Mouse (Mus musculus) gastrocnemius, postnatal 4 days (tissue): ENCODE measurements around the gene Kazn. TPM values are rescaled to one million over a fixed set of nuclear protein-coding genes. Genes with fewer than 3 reads are reported as not detected.

ENCODE experiments used
- DNase-seq, 2 experiments: peaks; one replicate each; pipeline ENCODE4 v3.0.0; 2021 to 2022; ENCODE audit warnings: low spot score in 2 of 2, mixed read lengths in 2 of 2
- total RNA-seq, 2 experiments: library from RNA; stranded (reverse); gene quantifications; 2 replicates each; pipeline ENCODE4 v1.2.3; 2021

Kazn gene
- total RNA-seq, 2 experiments from 2014 or later = 10.1 to 10.5 TPM

GRCm38 (mm10) chr4:142242750-142243383 is 3.7 kb upstream of the Kazn start:
- DNase-seq = no peak

- DNase-seq = no peak
These were observed 3.0 kb upstream of the Kazn start for GRCm38 (mm10) chr4:142242164-142242563.

GRCm38 (mm10) chr4:142240874-142241273 is 1.7 kb upstream of the Kazn start:
- DNase-seq = no peak

GRCm38 (mm10) chr4:142238486-142239239 is 538 bp downstream of the Kazn start:
- DNase-seq = peak in 1 of 2 experiments; percentile 63

- no peak for DNase-seq
These were observed 1.2 kb downstream of the Kazn start for GRCm38 (mm10) chr4:142238041-142238440.

- no peak for DNase-seq
These were observed 2.5 kb downstream of the Kazn start for GRCm38 (mm10) chr4:142236681-142237080.

GRCm38 (mm10) chr4:142235426-142235825 is 3.8 kb downstream of the Kazn start:
- DNase-seq = no peak

GRCm38 (mm10) chr4:142234828-142235227 is 4.4 kb downstream of the Kazn start:
- no peak for DNase-seq

GRCm38 (mm10) chr4:142228821-142229575 is 10.2 kb downstream of the Kazn start:
- DNase-seq = no peak

GRCm38 (mm10) chr4:142223898-142224645 is 15.1 kb downstream of the Kazn start:
- DNase-seq = no peak

GRCm38 (mm10) chr4:142222385-142222784 is 16.8 kb downstream of the Kazn start:
- no peak for DNase-seq

GRCm38 (mm10) chr4:142221757-142222072 is 17.5 kb downstream of the Kazn start:
- DNase-seq = no peak

- no peak for DNase-seq
These were observed 18.0 kb downstream of the Kazn start for GRCm38 (mm10) chr4:142221025-142221756.

GRCm38 (mm10) chr4:142218997-142219396 is 20.2 kb downstream of the Kazn start:
- no peak for DNase-seq

- no peak for DNase-seq
These were observed 22.2 kb downstream of the Kazn start for GRCm38 (mm10) chr4:142217048-142217447.

- no peak for DNase-seq
These were observed 23.4 kb downstream of the Kazn start for GRCm38 (mm10) chr4:142215760-142216159.

- no peak for DNase-seq
These were observed 24.7 kb downstream of the Kazn start for GRCm38 (mm10) chr4:142214532-142214931.

- no peak for DNase-seq
These were observed 26.8 kb downstream of the Kazn start for GRCm38 (mm10) chr4:142212425-142212824.

GRCm38 (mm10) chr4:142209884-142210283 is 29.3 kb downstream of the Kazn start:
- DNase-seq = no peak

GRCm38 (mm10) chr4:142209476-142209875 is 29.7 kb downstream of the Kazn start:
- no peak for DNase-seq

GRCm38 (mm10) chr4:142205693-142206092 is 33.5 kb downstream of the Kazn start:
- no peak for DNase-seq
